Mouse (Mus musculus): ENCODE data around the gene Slc39a10.

DNA sequence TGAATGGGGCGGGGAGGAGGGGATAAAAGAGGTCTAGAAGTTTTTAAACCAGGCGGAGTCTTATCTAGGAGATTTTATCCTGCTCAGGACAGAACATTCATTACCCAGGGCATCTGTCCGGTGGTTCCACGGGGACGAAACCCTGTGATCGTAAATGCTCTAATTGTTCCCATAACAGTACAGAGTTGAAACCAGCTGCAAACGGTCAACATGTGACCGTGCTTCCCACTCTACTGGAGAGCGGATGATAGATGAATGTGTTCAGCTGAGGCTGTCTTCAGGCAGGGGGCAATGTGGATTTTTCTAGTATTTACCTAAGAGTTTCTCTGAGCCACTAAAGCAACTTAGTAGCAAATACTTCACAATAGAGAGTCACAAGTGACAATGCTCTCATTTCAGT, 6.6 kb downstream of the Slc39a10 start:
- TF ChIP-seq CTCF (IDR thresholded peaks at IDR 0.05; ENCODE audit: low read depth) (no peak), EP300 (optimal IDR thresholded peaks at IDR 0.05) (no peak)
